ENCODE assay signal across 16 mouse cellular contexts in the genomic region with DNA sequence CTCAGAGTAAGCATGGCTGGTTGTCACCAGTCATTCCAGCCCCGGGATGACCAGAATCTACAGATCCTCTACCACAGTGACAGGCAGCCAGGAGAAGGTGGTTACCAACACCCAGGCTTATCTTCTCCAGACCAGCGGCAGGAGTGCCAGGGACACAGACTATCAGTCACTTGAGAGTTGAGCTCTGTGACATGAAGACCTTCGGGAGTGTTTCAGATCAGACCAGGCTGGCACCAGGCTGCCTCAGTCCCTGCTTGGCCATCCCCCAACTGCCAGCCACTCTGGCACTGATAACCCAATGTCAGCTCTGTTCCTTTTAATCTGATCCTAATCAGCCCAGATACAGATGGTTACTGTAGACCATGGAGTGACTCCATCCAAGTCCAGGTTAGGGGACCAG. TPM values are rescaled to one million over a fixed set of nuclear protein-coding genes. Genes with fewer than 3 reads are reported as not detected.
DNase-seq lines count a peak whose midpoint lies in the region; ATAC-seq and TF ChIP-seq lines count a peak whose summit lies in the region.
"Had no signal": no experiment of that assay in that cellular context is flagged by ENCODE, and none has a peak within 500 bp of the region (broad histone marks: within the 10 kb centered on the region; RNA-seq: fewer than 3 reads in every experiment).

No protein-coding gene starts in this region.

- no peak for TF ChIP-seq RAD21 in MEL (IDR thresholded peaks at IDR 0.05; ENCODE audit: low read depth, low read length)

- ATAC-seq in megakaryocyte progenitor cell, adult 5-6 weeks (replicated peaks; ENCODE audit: poor library complexity), result peak; percentile 68
- ATAC-seq in forebrain, postnatal 0 days, result no peak
- no peak for ATAC-seq in forebrain, embryonic 11.5 days (replicated peaks; ENCODE audit: low FRiP score)
- ATAC-seq: forebrain, embryonic 13.5 days had no signal

- no peaks in the 10 kb centered on the region for H3K4me1 ChIP-seq in heart, adult 2 months (ENCODE audit: control insufficient read depth, insufficient read depth, low read length)
- H3K4me1 ChIP-seq in MEL (ENCODE audit: control insufficient read depth in 1 of 2, insufficient read depth in 2 of 2, low read length in 2 of 2), result peaks cover 20 to 54% of the 10 kb centered on the region in 2 experiments
- peaks cover 80% of the 10 kb centered on the region for H3K4me1 ChIP-seq in erythroblast, embryonic 14.5 days (ENCODE audit: control insufficient read depth)
- no peaks in the 10 kb centered on the region for H3K4me1 ChIP-seq in forebrain, postnatal 0 days (ENCODE audit: insufficient read depth)
- H3K4me1 ChIP-seq in forebrain, embryonic 11.5 days (replicated peaks; ENCODE audit: control insufficient read depth, insufficient read depth, low read length), result no peaks in the 10 kb centered on the region
- H3K4me1 ChIP-seq: forebrain, embryonic 13.5 days; hindbrain, embryonic 12.5 days; limb, embryonic 10.5 days had no signal

- 0 out of 2 replicates have a peak, but pooled peaks have one; percentile 11 for TF ChIP-seq EP300 in heart, adult 2 months (IDR thresholded peaks at IDR 0.05; ENCODE audit: insufficient read depth, low read depth, low read length)
- peak in 1 of 2 experiments; percentile 67; a peak in 2 of 4 replicates for TF ChIP-seq EP300 in MEL (IDR thresholded peaks at IDR 0.05; ENCODE audit: low read depth in 1 of 2, low read length in 2 of 2)

- no peak for TF ChIP-seq CTCF in heart, adult 2 months (IDR thresholded peaks at IDR 0.05)
- no peak for TF ChIP-seq CTCF in MEL (IDR thresholded peaks at IDR 0.05 in 2 of 3, conservative IDR thresholded peaks at IDR 0.05 in 1 of 3; ENCODE audit: control insufficient read depth in 1 of 3, insufficient read depth in 1 of 3, low read depth in 2 of 3, low read length in 3 of 3, poor library complexity in 1 of 3, severe bottlenecking in 1 of 3)
- TF ChIP-seq CTCF in forebrain, postnatal 0 days (IDR thresholded peaks at IDR 0.05; ENCODE audit: low read depth), result no peak

- 55% methylated on average over 3 of the region's 3 CpGs for WGBS in heart, adult 2 months
- WGBS in forebrain, postnatal 0 days, result 87% methylated on average over 3 of the region's 3 CpGs
- WGBS in forebrain, embryonic 11.5 days, result 93% methylated on average over 3 of the region's 3 CpGs

- no peaks in the 10 kb centered on the region for H3K36me3 ChIP-seq in heart, adult 2 months (ENCODE audit: control insufficient read depth, insufficient read depth, low read length)
- H3K36me3 ChIP-seq in MEL (ENCODE audit: control insufficient read depth in 1 of 2, insufficient read depth in 2 of 2, low read length in 2 of 2), result peaks cover 0 to 44% of the 10 kb centered on the region in 2 experiments; a peak in 2 of 4 replicates
- peaks cover 27% of the 10 kb centered on the region for H3K36me3 ChIP-seq in erythroblast, embryonic 14.5 days (ENCODE audit: control insufficient read depth)
- H3K36me3 ChIP-seq in forebrain, postnatal 0 days (ENCODE audit: insufficient read depth), result no peaks in the 10 kb centered on the region
- no peaks in the 10 kb centered on the region for H3K36me3 ChIP-seq in forebrain, embryonic 11.5 days (ENCODE audit: control insufficient read depth, insufficient read depth, low read length)
- H3K36me3 ChIP-seq: hindbrain, embryonic 12.5 days; limb, embryonic 10.5 days had no signal

- intact Hi-C loops in heart, adult 2 months (cut with DNase I), result no loop called here
- intact Hi-C loops in heart, postnatal 14 days (cut with DNase I), result no loop called here

- no peaks in the 10 kb centered on the region for H3K9me3 ChIP-seq in MEL (replicated peaks; ENCODE audit: insufficient read depth, low read length)
- peaks cover 9% of the 10 kb centered on the region for H3K9me3 ChIP-seq in erythroblast, embryonic 14.5 days (ENCODE audit: control insufficient read depth, low read length)
- H3K9me3 ChIP-seq in forebrain, postnatal 0 days (ENCODE audit: low read length), result no peaks in the 10 kb centered on the region
- no peaks in the 10 kb centered on the region for H3K9me3 ChIP-seq in forebrain, embryonic 11.5 days (ENCODE audit: control insufficient read depth, low read length)
- H3K9me3 ChIP-seq: forebrain, embryonic 13.5 days; limb, embryonic 10.5 days had no signal

- TF ChIP-seq POLR2A in heart, adult 2 months (IDR thresholded peaks at IDR 0.05; ENCODE audit: insufficient read depth, low read depth, low read length), result no peak
- no peak for TF ChIP-seq POLR2A in MEL (IDR thresholded peaks at IDR 0.05; ENCODE audit: control insufficient read depth in 1 of 2, insufficient read depth in 1 of 2, low read depth in 1 of 2, low read length in 2 of 2, poor library complexity in 1 of 2)

- H3K4me3 ChIP-seq in heart, adult 2 months, result no peak overlapping the region
- H3K4me3 ChIP-seq in MEL (ENCODE audit: control insufficient read depth in 1 of 2, insufficient read depth in 1 of 2, low read depth in 2 of 2, low read length in 2 of 2), result 0 out of 4 replicates have a peak overlapping the region, but pooled peaks of 1 of the 2 experiments have one; percentile 29
- peak overlapping the region; percentile 46 for H3K4me3 ChIP-seq in erythroblast, embryonic 14.5 days (replicated peaks)
- no peak overlapping the region for H3K4me3 ChIP-seq in forebrain, postnatal 0 days (ENCODE audit: low read depth, low read length)
- H3K4me3 ChIP-seq in forebrain, embryonic 11.5 days (ENCODE audit: low read depth, low read length), result no peak overlapping the region
- H3K4me3 ChIP-seq: forebrain, embryonic 13.5 days; hindbrain, embryonic 12.5 days; limb, embryonic 10.5 days had no signal

- H3K4me2 ChIP-seq in forebrain, postnatal 0 days (ENCODE audit: low read depth), result no peak overlapping the region
- no peak overlapping the region for H3K4me2 ChIP-seq in forebrain, embryonic 11.5 days (ENCODE audit: low read depth, low read length, severe bottlenecking)
- H3K4me2 ChIP-seq: forebrain, embryonic 13.5 days; hindbrain, embryonic 12.5 days had no signal

- no peaks in the 10 kb centered on the region for H3K79me2 ChIP-seq in heart, adult 2 months (replicated peaks; ENCODE audit: control insufficient read depth, insufficient read depth, low read length)
- no peaks in the 10 kb centered on the region for H3K79me2 ChIP-seq in MEL (ENCODE audit: control insufficient read depth, insufficient read depth, low read length, poor library complexity)

- H3K9ac ChIP-seq in heart, adult 2 months (ENCODE audit: low read depth, low read length), result no peak overlapping the region
- no peak overlapping the region for H3K9ac ChIP-seq in MEL (ENCODE audit: control insufficient read depth, low read depth, low read length, poor library complexity, severe bottlenecking)
- H3K9ac ChIP-seq in forebrain, postnatal 0 days, result no peak overlapping the region
- H3K9ac ChIP-seq in forebrain, embryonic 11.5 days (ENCODE audit: low read length), result no peak overlapping the region
- H3K9ac ChIP-seq: forebrain, embryonic 13.5 days; hindbrain, embryonic 12.5 days had no signal

- H3K27ac ChIP-seq in heart, adult 2 months, result no peak overlapping the region
- H3K27ac ChIP-seq in MEL (ENCODE audit: control insufficient read depth, low read depth, low read length), result peak overlapping the region; percentile 24; the same call in 1 of the 2 replicates
- no peak overlapping the region for H3K27ac ChIP-seq in forebrain, postnatal 0 days (ENCODE audit: low read depth, low read length)
- H3K27ac ChIP-seq in forebrain, embryonic 11.5 days (ENCODE audit: low read depth, low read length), result no peak overlapping the region
- H3K27ac ChIP-seq: forebrain, embryonic 13.5 days; hindbrain, embryonic 12.5 days; limb, embryonic 10.5 days; macrophage had no signal

- no peaks in the 10 kb centered on the region for H3K27me3 ChIP-seq in heart, adult 2 months (ENCODE audit: control insufficient read depth, insufficient read depth, low read length)
- H3K27me3 ChIP-seq in MEL (ENCODE audit: control insufficient read depth in 1 of 2, insufficient read depth in 2 of 2, low read length in 2 of 2), result no peaks in the 10 kb centered on the region
- H3K27me3 ChIP-seq in erythroblast, embryonic 14.5 days (ENCODE audit: control insufficient read depth), result no peaks in the 10 kb centered on the region
- no peaks in the 10 kb centered on the region for H3K27me3 ChIP-seq in forebrain, postnatal 0 days (ENCODE audit: insufficient read depth, low read length)
- H3K27me3 ChIP-seq in forebrain, embryonic 11.5 days (ENCODE audit: control insufficient read depth, insufficient read depth, low read length), result no peaks in the 10 kb centered on the region
- H3K27me3 ChIP-seq: forebrain, embryonic 13.5 days; hindbrain, embryonic 12.5 days had no signal

- peak in 1 of 2 experiments; percentile 27 for DNase-seq in heart, adult 2 months
- no peak for DNase-seq in heart, postnatal 14 days
- DNase-seq in MEL (ENCODE audit: low read depth, low spot score), result peak; percentile 56
- no peak for DNase-seq in forebrain, postnatal 0 days
- no peak for DNase-seq in urinary bladder, adult 18-20 months (ENCODE audit: low spot score in 2 of 2)
- DNase-seq in forebrain, embryonic 11.5 days (ENCODE audit: low spot score), result no peak
- DNase-seq: cerebellum, adult 11-12 months had no signal

RNA-seq across cellular contexts. Expression of a gene that starts 3.8 kb away (rescaled TPM):
- not detected for total RNA-seq in heart, adult 2 months (2021)
- 0.10 TPM in 1 of 2 replicates, not detected in the other for polyA plus RNA-seq in heart, adult 2 months (2012; rRNA removed)
- total RNA-seq in heart, postnatal 14 days (2021), result not detected
- total RNA-seq in MEL (2012; rRNA removed), result 5.4 and 13.1 TPM in 2 replicates
- 1 to 10 TPM in 1 of 2 experiments, not detected in 1; 5.7 TPM for polyA plus RNA-seq in MEL (2012; ENCODE audit: insufficient read depth in 1 of 2, insufficient read length in 2 of 2, low read depth in 1 of 2, low replicate concordance in 2 of 2, missing spikeins in 1 of 2)
- 5.9 and 6.1 TPM in 2 replicates for polyA plus RNA-seq in erythroblast, embryonic 14.5 days (2012)
- total RNA-seq in megakaryocyte progenitor cell, adult 5-6 weeks (2015), result 17.0 and 19.0 TPM in 2 replicates
- total RNA-seq in megakaryocyte progenitor cell, adult 5-6 weeks (2017), result 5.3 and 10.9 TPM in 2 replicates
- total RNA-seq in forebrain, postnatal 0 days (2014; rRNA removed), result not detected in 2 replicates
- not detected in 2 replicates for polyA plus RNA-seq in forebrain, postnatal 0 days (2015; fragmentation: Nextera tagmentation; extraction: Ambion mirVana)
- 3.6 and 3.8 TPM in 2 replicates for polyA plus RNA-seq in forebrain, embryonic 11.5 days (2014; fragmentation: Nextera tagmentation; extraction: Ambion mirVana)
- total RNA-seq: monocyte, adult 5-6 weeks had no signal
- polyA plus RNA-seq: C2C12; forebrain, embryonic 13.5 days; macrophage had no signal

RNA-seq across cellular contexts. Expression of a gene that starts 12.6 kb away (rescaled TPM):
- not detected for total RNA-seq in heart, adult 2 months (2021)
- polyA plus RNA-seq in heart, adult 2 months (2012; rRNA removed), result not detected in 2 replicates
- total RNA-seq in heart, postnatal 14 days (2021), result not detected
- total RNA-seq in MEL (2012; rRNA removed), result not detected in 2 replicates
- not detected for polyA plus RNA-seq in MEL (2012; ENCODE audit: insufficient read depth in 1 of 2, insufficient read length in 2 of 2, low read depth in 1 of 2, low replicate concordance in 2 of 2, missing spikeins in 1 of 2)
- 0.04 TPM in 1 of 2 replicates, not detected in the other for polyA plus RNA-seq in erythroblast, embryonic 14.5 days (2012)
- total RNA-seq in megakaryocyte progenitor cell, adult 5-6 weeks (2015), result not detected in 2 replicates
- total RNA-seq in megakaryocyte progenitor cell, adult 5-6 weeks (2017), result not detected in 2 replicates
- not detected in 2 replicates for total RNA-seq in forebrain, postnatal 0 days (2014; rRNA removed)
- not detected in 2 replicates for polyA plus RNA-seq in forebrain, postnatal 0 days (2015; fragmentation: Nextera tagmentation; extraction: Ambion mirVana)
- polyA plus RNA-seq in forebrain, embryonic 11.5 days (2014; fragmentation: Nextera tagmentation; extraction: Ambion mirVana), result not detected in 2 replicates
- total RNA-seq: monocyte, adult 5-6 weeks had no signal
- polyA plus RNA-seq: C2C12; forebrain, embryonic 13.5 days; hindbrain, embryonic 12.5 days; limb, embryonic 10.5 days; macrophage; thymus, postnatal 0 days had no signal

RNA-seq across cellular contexts. Expression of a gene that starts 13.1 kb away (rescaled TPM):
- 1 to 10 TPM; 4.1 to 6.7 TPM for total RNA-seq in heart, adult 2 months (2021)
- 2.8 TPM in 2 replicates for polyA plus RNA-seq in heart, adult 2 months (2012; rRNA removed)
- 1 to 10 TPM; 5.7 to 5.9 TPM for total RNA-seq in heart, postnatal 14 days (2021)
- total RNA-seq in MEL (2012; rRNA removed), result 0.75 and 0.96 TPM in 2 replicates
- polyA plus RNA-seq in MEL (2012; ENCODE audit: insufficient read depth in 1 of 2, insufficient read length in 2 of 2, low read depth in 1 of 2, low replicate concordance in 2 of 2, missing spikeins in 1 of 2), result 1 to 10 TPM in 1 of 2 experiments, not detected in 1; 3.1 TPM
- 5.8 and 6.4 TPM in 2 replicates for polyA plus RNA-seq in erythroblast, embryonic 14.5 days (2012)
- 1.9 and 3.9 TPM in 2 replicates for total RNA-seq in megakaryocyte progenitor cell, adult 5-6 weeks (2015)
- 0.92 and 3.4 TPM in 2 replicates for total RNA-seq in megakaryocyte progenitor cell, adult 5-6 weeks (2017)
- total RNA-seq in forebrain, postnatal 0 days (2014; rRNA removed), result 4.5 and 10.1 TPM in 2 replicates
- 6.8 and 11.2 TPM in 2 replicates for polyA plus RNA-seq in forebrain, postnatal 0 days (2015; fragmentation: Nextera tagmentation; extraction: Ambion mirVana)
- 7.3 and 10.4 TPM in 2 replicates for polyA plus RNA-seq in forebrain, embryonic 11.5 days (2014; fragmentation: Nextera tagmentation; extraction: Ambion mirVana)
- total RNA-seq: monocyte, adult 5-6 weeks had no signal

RNA-seq across cellular contexts. Expression of a gene that starts 27.6 kb away (rescaled TPM):
- not detected for total RNA-seq in heart, adult 2 months (2021)
- 0.68 TPM in 1 of 2 replicates, not detected in the other for polyA plus RNA-seq in heart, adult 2 months (2012; rRNA removed)
- total RNA-seq in heart, postnatal 14 days (2021), result under 1 TPM; 0.14 to 0.59 TPM
- 0.08 TPM in 1 of 2 replicates, not detected in the other for total RNA-seq in MEL (2012; rRNA removed)
- polyA plus RNA-seq in MEL (2012; ENCODE audit: insufficient read depth in 1 of 2, insufficient read length in 2 of 2, low read depth in 1 of 2, low replicate concordance in 2 of 2, missing spikeins in 1 of 2), result under 1 TPM in 1 of 2 experiments, not detected in 1; 0.04 TPM
- polyA plus RNA-seq in erythroblast, embryonic 14.5 days (2012), result not detected in 2 replicates
- total RNA-seq in megakaryocyte progenitor cell, adult 5-6 weeks (2015), result not detected in 2 replicates
- not detected in 2 replicates for total RNA-seq in megakaryocyte progenitor cell, adult 5-6 weeks (2017)
- not detected in 2 replicates for total RNA-seq in forebrain, postnatal 0 days (2014; rRNA removed)
- not detected in 2 replicates for polyA plus RNA-seq in forebrain, postnatal 0 days (2015; fragmentation: Nextera tagmentation; extraction: Ambion mirVana)
- polyA plus RNA-seq in forebrain, embryonic 11.5 days (2014; fragmentation: Nextera tagmentation; extraction: Ambion mirVana), result 5.6 and 7.0 TPM in 2 replicates
- total RNA-seq: monocyte, adult 5-6 weeks had no signal
- polyA plus RNA-seq: forebrain, embryonic 13.5 days; macrophage had no signal
